ENCODE assay signal across 13 mouse cellular contexts in the genomic region with DNA sequence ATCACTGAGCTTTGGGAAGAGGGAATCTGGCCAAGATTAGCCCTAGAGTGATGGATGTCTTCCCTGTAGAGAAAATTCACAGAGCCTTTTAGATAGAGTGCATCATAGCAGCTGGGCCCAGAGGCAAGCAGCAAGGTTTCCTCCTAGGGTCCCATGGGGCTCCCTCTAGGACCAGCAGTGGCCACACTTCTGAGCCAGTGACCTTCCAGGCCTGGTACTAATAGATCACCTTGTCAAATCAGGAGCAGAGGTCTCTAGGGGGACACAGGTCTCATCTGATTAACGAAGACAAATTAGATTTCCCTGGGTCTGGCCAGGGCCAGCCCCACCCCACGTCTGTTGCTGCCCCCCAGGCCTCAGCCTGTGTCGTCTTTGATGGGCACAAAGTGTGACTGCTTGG. TPM values are rescaled to one million over a fixed set of nuclear protein-coding genes. Genes with fewer than 3 reads are reported as not detected.
DNase-seq lines count a peak whose midpoint lies in the region; ATAC-seq lines count a peak whose summit lies in the region.
"Had no signal": no experiment of that assay in that cellular context is flagged by ENCODE, and none has a peak within 500 bp of the region (broad histone marks: within the 10 kb centered on the region; RNA-seq: fewer than 3 reads in every experiment).

No protein-coding gene starts in this region.

- peak; percentile 46 for ATAC-seq in hindbrain, embryonic 12.5 days (ENCODE audit: low FRiP score)
- no peak for ATAC-seq in hindbrain, embryonic 14.5 days (ENCODE audit: low FRiP score)
- no peak for ATAC-seq in midbrain, embryonic 14.5 days (ENCODE audit: low FRiP score, low TSS enrichment)
- peak; percentile 53; the same call in 1 of the 2 replicates for ATAC-seq in embryonic facial prominence, embryonic 11.5 days (replicated peaks; ENCODE audit: insufficient number of reproducible peaks, low FRiP score, low TSS enrichment, low read depth)
- ATAC-seq in neural tube, embryonic 14.5 days (ENCODE audit: low read depth), result peak; percentile 18; the same call in 1 of the 2 replicates

- H3K27me3 ChIP-seq in hindbrain, embryonic 12.5 days, result no peaks in the 10 kb centered on the region
- H3K27me3 ChIP-seq in hindbrain, embryonic 14.5 days (ENCODE audit: control insufficient read depth, insufficient read depth, low read length), result no peaks in the 10 kb centered on the region
- no peaks in the 10 kb centered on the region for H3K27me3 ChIP-seq in midbrain, embryonic 10.5 days (ENCODE audit: low read depth, poor library complexity, severe bottlenecking)
- H3K27me3 ChIP-seq in midbrain, embryonic 14.5 days (ENCODE audit: control insufficient read depth, insufficient read depth, low read length), result no peaks in the 10 kb centered on the region
- no peaks in the 10 kb centered on the region for H3K27me3 ChIP-seq in embryonic facial prominence, embryonic 11.5 days (ENCODE audit: control insufficient read depth, insufficient read depth, low read length)
- H3K27me3 ChIP-seq in neural tube, embryonic 14.5 days (ENCODE audit: control insufficient read depth, insufficient read depth, low read length), result no peaks in the 10 kb centered on the region
- H3K27me3 ChIP-seq: hindbrain, embryonic 13.5 days had no signal

- H3K4me3 ChIP-seq in hindbrain, embryonic 12.5 days, result no peak overlapping the region
- H3K4me3 ChIP-seq in hindbrain, embryonic 14.5 days (replicated peaks; ENCODE audit: low read length), result no peak overlapping the region
- no peak overlapping the region for H3K4me3 ChIP-seq in midbrain, embryonic 10.5 days
- no peak overlapping the region for H3K4me3 ChIP-seq in midbrain, embryonic 14.5 days (replicated peaks; ENCODE audit: low read depth, low read length)
- no peak overlapping the region for H3K4me3 ChIP-seq in embryonic facial prominence, embryonic 11.5 days (ENCODE audit: low read depth, low read length)
- no peak overlapping the region for H3K4me3 ChIP-seq in neural tube, embryonic 14.5 days (ENCODE audit: low read depth, low read length)
- H3K4me3 ChIP-seq: hindbrain, embryonic 13.5 days had no signal

- no peak for DNase-seq in hindbrain, embryonic 14.5 days (ENCODE audit: low spot score)
- no peak for DNase-seq in midbrain, embryonic 10.5 days (ENCODE audit: low spot score)
- no peak for DNase-seq in midbrain, embryonic 14.5 days
- DNase-seq in embryonic facial prominence, embryonic 11.5 days (ENCODE audit: low spot score), result no peak
- DNase-seq in urinary bladder, adult 18-20 months (ENCODE audit: low spot score in 2 of 2), result no peak
- DNase-seq in B cell, adult 2 months, result no peak
- DNase-seq: cerebellum, adult 11-12 months; kidney, postnatal 25 days; thymus, postnatal 36 days had no signal

- WGBS in hindbrain, embryonic 12.5 days, result 44% methylated on average over 3 of the region's 3 CpGs
- 35% methylated on average over 3 of the region's 3 CpGs for WGBS in hindbrain, embryonic 14.5 days
- 71% methylated on average over 3 of the region's 3 CpGs for WGBS in midbrain, embryonic 10.5 days
- WGBS in midbrain, embryonic 14.5 days, result 61% methylated on average over 3 of the region's 3 CpGs
- 47% methylated on average over 3 of the region's 3 CpGs for WGBS in embryonic facial prominence, embryonic 11.5 days
- WGBS in neural tube, embryonic 14.5 days, result 31% methylated on average over 3 of the region's 3 CpGs

- H3K27ac ChIP-seq in hindbrain, embryonic 12.5 days, result no peak overlapping the region; the same call in 1 of the 2 replicates
- no peak overlapping the region for H3K27ac ChIP-seq in hindbrain, embryonic 14.5 days
- H3K27ac ChIP-seq in midbrain, embryonic 10.5 days (replicated peaks), result 0 out of 2 replicates have a peak overlapping the region, but pooled peaks have one; percentile 18
- no peak overlapping the region for H3K27ac ChIP-seq in midbrain, embryonic 14.5 days (replicated peaks; ENCODE audit: low read depth, low read length)
- no peak overlapping the region for H3K27ac ChIP-seq in embryonic facial prominence, embryonic 11.5 days (replicated peaks; ENCODE audit: low read depth, low read length)
- H3K27ac ChIP-seq in neural tube, embryonic 14.5 days (ENCODE audit: low read depth, low read length), result no peak overlapping the region
- H3K27ac ChIP-seq: hindbrain, embryonic 13.5 days had no signal

- no peak overlapping the region for H3K9ac ChIP-seq in hindbrain, embryonic 12.5 days
- no peak overlapping the region for H3K9ac ChIP-seq in hindbrain, embryonic 14.5 days
- no peak overlapping the region for H3K9ac ChIP-seq in midbrain, embryonic 14.5 days (replicated peaks; ENCODE audit: low read length)
- H3K9ac ChIP-seq in embryonic facial prominence, embryonic 11.5 days (replicated peaks; ENCODE audit: low read length), result no peak overlapping the region
- H3K9ac ChIP-seq in neural tube, embryonic 14.5 days (replicated peaks; ENCODE audit: low read depth, low read length), result no peak overlapping the region

- H3K4me1 ChIP-seq in hindbrain, embryonic 12.5 days, result peaks cover 27% of the 10 kb centered on the region
- H3K4me1 ChIP-seq in hindbrain, embryonic 14.5 days (replicated peaks; ENCODE audit: control insufficient read depth, insufficient read depth, low read length), result 0 out of 2 replicates have a peak, but pooled peaks cover 8% of the 10 kb centered on the region
- peaks cover 27% of the 10 kb centered on the region for H3K4me1 ChIP-seq in midbrain, embryonic 10.5 days
- no peaks in the 10 kb centered on the region for H3K4me1 ChIP-seq in midbrain, embryonic 14.5 days (ENCODE audit: control insufficient read depth, insufficient read depth, low read length)
- H3K4me1 ChIP-seq in embryonic facial prominence, embryonic 11.5 days (ENCODE audit: control insufficient read depth, insufficient read depth, low read length), result no peaks in the 10 kb centered on the region
- H3K4me1 ChIP-seq in neural tube, embryonic 14.5 days (ENCODE audit: control insufficient read depth, insufficient read depth, low read length), result no peaks in the 10 kb centered on the region

- H3K9me3 ChIP-seq in hindbrain, embryonic 12.5 days (replicated peaks), result no peaks in the 10 kb centered on the region
- H3K9me3 ChIP-seq in hindbrain, embryonic 14.5 days (ENCODE audit: control insufficient read depth, low read length), result no peaks in the 10 kb centered on the region
- no peaks in the 10 kb centered on the region for H3K9me3 ChIP-seq in midbrain, embryonic 10.5 days (replicated peaks)
- no peaks in the 10 kb centered on the region for H3K9me3 ChIP-seq in midbrain, embryonic 14.5 days (ENCODE audit: control insufficient read depth, low read length)
- no peaks in the 10 kb centered on the region for H3K9me3 ChIP-seq in embryonic facial prominence, embryonic 11.5 days (replicated peaks; ENCODE audit: control insufficient read depth, low read length)
- no peaks in the 10 kb centered on the region for H3K9me3 ChIP-seq in neural tube, embryonic 14.5 days (ENCODE audit: control insufficient read depth, low read length)
- H3K9me3 ChIP-seq: hindbrain, embryonic 13.5 days had no signal

- H3K36me3 ChIP-seq in hindbrain, embryonic 12.5 days, result no peaks in the 10 kb centered on the region
- H3K36me3 ChIP-seq in hindbrain, embryonic 14.5 days (replicated peaks; ENCODE audit: control insufficient read depth, insufficient read depth), result no peaks in the 10 kb centered on the region
- H3K36me3 ChIP-seq in midbrain, embryonic 10.5 days, result no peaks in the 10 kb centered on the region
- no peaks in the 10 kb centered on the region for H3K36me3 ChIP-seq in midbrain, embryonic 14.5 days (ENCODE audit: control insufficient read depth, insufficient read depth, low read length)
- H3K36me3 ChIP-seq in embryonic facial prominence, embryonic 11.5 days (replicated peaks; ENCODE audit: control insufficient read depth, insufficient read depth, low read depth, low read length), result no peaks in the 10 kb centered on the region
- H3K36me3 ChIP-seq in neural tube, embryonic 14.5 days (ENCODE audit: control insufficient read depth, insufficient read depth, low read length), result no peaks in the 10 kb centered on the region
- H3K36me3 ChIP-seq: hindbrain, embryonic 13.5 days had no signal

- H3K4me2 ChIP-seq in hindbrain, embryonic 12.5 days (replicated peaks), result no peak overlapping the region
- H3K4me2 ChIP-seq in hindbrain, embryonic 14.5 days (replicated peaks), result no peak overlapping the region
- H3K4me2 ChIP-seq in midbrain, embryonic 14.5 days (ENCODE audit: low read length), result no peak overlapping the region
- no peak overlapping the region for H3K4me2 ChIP-seq in embryonic facial prominence, embryonic 11.5 days (ENCODE audit: low read depth, low read length)
- no peak overlapping the region for H3K4me2 ChIP-seq in neural tube, embryonic 14.5 days (ENCODE audit: low read depth, low read length)
- H3K4me2 ChIP-seq: heart, embryonic 11.5 days; hindbrain, embryonic 13.5 days had no signal

RNA-seq across cellular contexts. Expression of gene Abtb1, which starts 31.5 kb away (rescaled TPM):
- polyA plus RNA-seq in hindbrain, embryonic 12.5 days (2016; fragmentation: Nextera tagmentation; extraction: Ambion mirVana), result 32.1 and 36.1 TPM in 2 replicates
- 28.1 and 33.8 TPM in 2 replicates for polyA plus RNA-seq in hindbrain, embryonic 14.5 days (2014; fragmentation: Nextera tagmentation; extraction: Ambion mirVana)
- 22.5 and 26.3 TPM in 2 replicates for polyA plus RNA-seq in midbrain, embryonic 10.5 days (2016; fragmentation: Nextera tagmentation; extraction: Ambion mirVana)
- 30.1 and 41.7 TPM in 2 replicates for polyA plus RNA-seq in midbrain, embryonic 14.5 days (2014; fragmentation: Nextera tagmentation; extraction: Ambion mirVana)
- 13.7 and 16.5 TPM in 2 replicates for polyA plus RNA-seq in embryonic facial prominence, embryonic 11.5 days (2014; fragmentation: Nextera tagmentation; extraction: Ambion mirVana)
- polyA plus RNA-seq in neural tube, embryonic 14.5 days (2014; fragmentation: Nextera tagmentation; extraction: Ambion mirVana), result 40.7 and 42.4 TPM in 2 replicates

Comparison
In these comparisons a context has a peak if more than half of its experiments do, and no peak if none do; other contexts are left out.
1. ATAC-seq: peak in hindbrain, embryonic 12.5 days (single experiment), embryonic facial prominence, embryonic 11.5 days (single experiment) and neural tube, embryonic 14.5 days (single experiment); none in hindbrain, embryonic 14.5 days (single experiment) and midbrain, embryonic 14.5 days (single experiment).